In genomic region chr12:71147641-71148040, GRCm38 (mm10) we compare ENCODE assay signal across 9 mouse cellular contexts. TPM values are rescaled to one million over a fixed set of nuclear protein-coding genes. Genes with fewer than 3 reads are reported as not detected.
DNase-seq lines count a peak whose midpoint lies in the region; ATAC-seq and TF ChIP-seq lines count a peak whose summit lies in the region.
"Had no signal": no experiment of that assay in that cellular context is flagged by ENCODE, and none has a peak within 500 bp of the region (broad histone marks: within the 10 kb centered on the region; RNA-seq: fewer than 3 reads in every experiment).

No protein-coding gene starts in this region.

- no peak overlapping the region for H3K27ac ChIP-seq in hindbrain, embryonic 10.5 days
- H3K27ac ChIP-seq in hindbrain, embryonic 16.5 days (ENCODE audit: low read depth, low read length), result no peak overlapping the region
- no peak overlapping the region for H3K27ac ChIP-seq in midbrain, postnatal 0 days (ENCODE audit: low read depth, low read length)

- H3K4me2 ChIP-seq in hindbrain, embryonic 16.5 days (ENCODE audit: low read length), result no peak overlapping the region
- no peak overlapping the region for H3K4me2 ChIP-seq in midbrain, postnatal 0 days (ENCODE audit: low read depth, low read length, poor library complexity, severe bottlenecking)

- H3K9ac ChIP-seq in hindbrain, embryonic 16.5 days (ENCODE audit: low read depth, low read length), result no peak overlapping the region
- H3K9ac ChIP-seq in midbrain, postnatal 0 days (replicated peaks; ENCODE audit: low read length, poor library complexity, severe bottlenecking), result no peak overlapping the region

- no peak for ATAC-seq in hindbrain, embryonic 16.5 days
- peak; percentile 69; the same call in 1 of the 2 replicates for ATAC-seq in common myeloid progenitor, adult 5-6 weeks (replicated peaks; ENCODE audit: low read depth, poor library complexity, severe bottlenecking)
- no peak for ATAC-seq in midbrain, postnatal 0 days (ENCODE audit: low FRiP score)

- peak; percentile 27 for DNase-seq in hindbrain, embryonic 10.5 days (ENCODE audit: low spot score)
- DNase-seq in A20 (ENCODE audit: low read depth, low spot score) (peak; percentile 61), MN1 (ENCODE audit: low spot score) (peak; percentile 65)
- DNase-seq in layer of hippocampus, adult 11-12 months (ENCODE audit: low spot score), result peak; percentile 55
- DNase-seq in midbrain, postnatal 0 days (ENCODE audit: low spot score), result peak; percentile 56
- no peak for DNase-seq in yolk sac, embryonic 10.5 days (ENCODE audit: low spot score)

- H3K27me3 ChIP-seq in hindbrain, embryonic 10.5 days (ENCODE audit: insufficient read depth, poor library complexity, severe bottlenecking), result no peaks in the 10 kb centered on the region
- no peaks in the 10 kb centered on the region for H3K27me3 ChIP-seq in hindbrain, embryonic 16.5 days (replicated peaks; ENCODE audit: control insufficient read depth, insufficient read depth, low read length)
- H3K27me3 ChIP-seq in midbrain, postnatal 0 days (ENCODE audit: insufficient read depth, low read length), result no peaks in the 10 kb centered on the region

- H3K4me1 ChIP-seq in hindbrain, embryonic 10.5 days (replicated peaks), result no peaks in the 10 kb centered on the region
- no peaks in the 10 kb centered on the region for H3K4me1 ChIP-seq in hindbrain, embryonic 16.5 days (ENCODE audit: control insufficient read depth, insufficient read depth, low read depth, low read length)
- H3K4me1 ChIP-seq in midbrain, postnatal 0 days (ENCODE audit: insufficient read depth, low read length), result no peaks in the 10 kb centered on the region

- no peaks in the 10 kb centered on the region for H3K9me3 ChIP-seq in hindbrain, embryonic 10.5 days
- no peaks in the 10 kb centered on the region for H3K9me3 ChIP-seq in hindbrain, embryonic 16.5 days (ENCODE audit: control insufficient read depth, low read length)
- no peaks in the 10 kb centered on the region for H3K9me3 ChIP-seq in midbrain, postnatal 0 days (ENCODE audit: low read length)

- peak; percentile 75 for TF ChIP-seq CTCF in midbrain, postnatal 0 days (IDR thresholded peaks at IDR 0.05)

- 90% methylated on average over 3 of the region's 3 CpGs for WGBS in hindbrain, embryonic 10.5 days
- WGBS in hindbrain, embryonic 16.5 days, result 89% methylated on average over 3 of the region's 3 CpGs
- WGBS in midbrain, postnatal 0 days, result 85% methylated on average over 3 of the region's 3 CpGs

- peaks cover 94% of the 10 kb centered on the region for H3K36me3 ChIP-seq in hindbrain, embryonic 10.5 days
- peaks cover 20% of the 10 kb centered on the region for H3K36me3 ChIP-seq in hindbrain, embryonic 16.5 days (ENCODE audit: control insufficient read depth, insufficient read depth, low read length)
- peaks cover 42% of the 10 kb centered on the region for H3K36me3 ChIP-seq in midbrain, postnatal 0 days (ENCODE audit: insufficient read depth, low read length)

- H3K4me3 ChIP-seq in hindbrain, embryonic 10.5 days, result no peak overlapping the region
- no peak overlapping the region for H3K4me3 ChIP-seq in hindbrain, embryonic 16.5 days (ENCODE audit: low read length)
- H3K4me3 ChIP-seq in midbrain, postnatal 0 days (ENCODE audit: low read depth, low read length), result no peak overlapping the region

RNA-seq across cellular contexts. Expression of gene 2700049A03Rik, which starts 11.0 kb away (rescaled TPM):
- 14.3 and 17.5 TPM in 2 replicates for polyA plus RNA-seq in hindbrain, embryonic 10.5 days (2016; fragmentation: Nextera tagmentation; extraction: Ambion mirVana)
- 10.2 and 11.4 TPM in 2 replicates for polyA plus RNA-seq in hindbrain, embryonic 16.5 days (2015; fragmentation: Nextera tagmentation; extraction: Ambion mirVana)
- total RNA-seq in common myeloid progenitor, adult 5-6 weeks (2017), result 18.5 and 22.7 TPM in 2 replicates
- 8.1 and 8.2 TPM in 2 replicates for total RNA-seq in midbrain, postnatal 0 days (2014; rRNA removed)
- polyA plus RNA-seq in midbrain, postnatal 0 days (2015; fragmentation: Nextera tagmentation; extraction: Ambion mirVana), result 6.1 and 7.1 TPM in 2 replicates

RNA-seq across cellular contexts. Expression of gene Timm9, which starts 11.2 kb away (rescaled TPM):
- polyA plus RNA-seq in hindbrain, embryonic 10.5 days (2016; fragmentation: Nextera tagmentation; extraction: Ambion mirVana), result 69.8 and 77.8 TPM in 2 replicates
- polyA plus RNA-seq in hindbrain, embryonic 16.5 days (2015; fragmentation: Nextera tagmentation; extraction: Ambion mirVana), result 113 and 118 TPM in 2 replicates
- 69.1 and 79.3 TPM in 2 replicates for total RNA-seq in common myeloid progenitor, adult 5-6 weeks (2017)
- 61.7 and 108 TPM in 2 replicates for total RNA-seq in midbrain, postnatal 0 days (2014; rRNA removed)
- 137 and 146 TPM in 2 replicates for polyA plus RNA-seq in midbrain, postnatal 0 days (2015; fragmentation: Nextera tagmentation; extraction: Ambion mirVana)

RNA-seq across cellular contexts. Expression of gene Tomm20l, which starts 36.4 kb away (rescaled TPM):
- not detected in 2 replicates for polyA plus RNA-seq in hindbrain, embryonic 10.5 days (2016; fragmentation: Nextera tagmentation; extraction: Ambion mirVana)
- polyA plus RNA-seq in hindbrain, embryonic 16.5 days (2015; fragmentation: Nextera tagmentation; extraction: Ambion mirVana), result not detected in 2 replicates
- total RNA-seq in common myeloid progenitor, adult 5-6 weeks (2017), result not detected in 2 replicates
- total RNA-seq in midbrain, postnatal 0 days (2014; rRNA removed), result 5.4 TPM in 1 of 2 replicates, not detected in the other
- 0.45 TPM in 1 of 2 replicates, not detected in the other for polyA plus RNA-seq in midbrain, postnatal 0 days (2015; fragmentation: Nextera tagmentation; extraction: Ambion mirVana)
- total RNA-seq: layer of hippocampus, postnatal 25 days had no signal
